Mouse (Mus musculus) v-Abl transformed pro-B cells (cell line): ENCODE measurements around the gene Pcsk6.

Experiments used
- in situ Hi-C, 2 experiments: fragments of 400-800 bp; cut with MboI; formaldehyde crosslinking; loops; one replicate each; pipeline ENCODE4 v1.15.1; 2025; ENCODE audit not compliant: unreplicated experiment in 2 of 2

Gene Pcsk6

GRCm38 (mm10) chr7:66046921-66047918 is 185.7 kb downstream of the Pcsk6 start:
- in situ Hi-C loops = no loop called here

GRCm38 (mm10) chr7:66047975-66048374 is 186.4 kb downstream of the Pcsk6 start:
- in situ Hi-C loops = no loop called here

DNA sequence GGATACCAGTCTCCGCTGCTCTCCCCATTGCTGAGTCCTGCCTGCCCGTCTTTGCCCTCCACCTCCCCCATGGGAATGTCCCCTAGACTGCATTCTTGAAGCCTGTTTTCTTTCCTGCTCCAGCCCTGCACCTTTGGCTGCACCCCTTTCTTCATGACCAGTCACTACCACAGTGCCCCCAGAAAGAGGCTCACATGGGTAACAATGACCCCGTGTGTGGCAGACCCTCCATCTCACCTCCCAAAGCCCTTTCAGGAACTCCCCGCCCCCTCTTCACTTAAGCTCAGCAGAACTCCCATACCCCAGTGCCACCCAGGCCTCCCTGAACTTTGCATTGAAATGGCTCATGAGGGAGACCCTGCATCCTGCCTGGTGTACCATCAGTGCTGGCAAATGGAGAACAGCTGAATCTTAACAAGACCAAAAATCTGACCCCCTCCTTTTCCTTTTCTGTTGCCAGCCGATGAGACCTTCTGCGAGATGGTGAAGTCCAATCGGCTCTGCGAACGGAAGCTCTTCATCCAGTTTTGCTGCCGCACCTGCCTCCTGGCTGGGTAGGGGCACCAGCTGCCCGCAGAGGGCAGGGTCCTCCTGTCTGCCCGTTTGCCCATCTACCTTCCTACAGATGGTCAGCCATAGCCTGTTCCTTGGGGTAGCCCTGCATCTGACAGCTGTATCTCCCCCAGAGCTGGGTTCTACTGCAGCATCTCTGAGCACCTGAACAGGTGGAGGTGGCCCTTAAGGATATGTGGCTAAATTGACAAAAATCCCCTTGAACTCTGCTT is 187.1 kb downstream of the Pcsk6 start:
- in situ Hi-C loops = no loop called here

DNA sequence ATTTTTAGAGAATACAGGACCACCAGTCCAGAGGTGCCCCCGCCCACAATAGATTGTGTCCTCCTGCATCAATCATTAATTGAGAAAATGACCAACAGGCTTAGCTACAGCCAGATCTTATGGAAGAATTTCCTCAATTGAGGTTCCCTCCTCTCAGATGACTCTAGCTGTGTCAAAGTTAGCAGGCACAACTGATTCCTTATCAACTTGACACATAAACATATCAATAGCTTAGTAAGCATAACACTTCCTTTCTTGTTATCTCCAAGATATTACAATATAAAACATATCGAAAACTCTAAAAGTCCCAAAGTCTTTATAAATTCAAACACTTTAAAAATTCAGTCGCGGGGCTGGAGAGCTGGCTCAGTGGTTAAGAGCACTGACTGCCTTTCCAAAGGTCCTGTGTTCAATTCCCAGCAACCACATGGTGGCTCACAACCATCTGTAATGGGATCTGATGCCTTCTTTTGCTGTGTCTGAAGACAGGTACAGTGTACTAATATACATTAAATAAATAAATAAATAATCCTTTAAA is 192.5 kb downstream of the Pcsk6 start:
- in situ Hi-C loops = loop anchor here (5.0 to 25.0 kb wide), 4 partner anchors 352 to 1667 kb away; partner anchors contain the start of genes Mcee (in 1 of the 2) and Mphosph10 (in 1 of the 2)

DNA sequence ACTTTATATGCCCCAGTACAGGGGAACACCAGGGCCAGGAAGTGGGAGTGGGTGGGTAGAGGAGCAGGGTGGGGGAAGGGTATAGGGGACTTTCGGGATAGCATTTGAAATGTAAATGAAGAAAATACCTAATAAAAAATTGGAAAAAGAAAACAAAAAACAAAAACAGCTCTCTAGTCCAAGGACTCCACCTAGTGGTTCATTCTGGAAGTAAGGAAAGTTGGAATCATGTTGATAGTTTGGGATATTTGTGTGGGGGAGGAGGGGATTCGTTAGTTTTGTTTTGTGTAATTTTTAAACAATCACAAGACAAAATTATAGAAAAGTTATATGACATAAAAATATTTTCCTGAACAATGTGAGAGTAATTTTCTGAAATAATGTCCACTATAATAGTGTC is 193.8 kb downstream of the Pcsk6 start:
- in situ Hi-C loops = loop anchor here (5.0 to 25.0 kb wide), 4 partner anchors 738 to 1668 kb away; partner anchors contain the start of genes Mcee (in 1 of the 2) and Mphosph10 (in 1 of the 2)

- in situ Hi-C loops = loop anchor here (5.0 to 25.0 kb wide), 4 partner anchors 741 to 1671 kb away; partner anchors contain the start of genes Mcee (in 1 of the 2) and Mphosph10 (in 1 of the 2)
Measured at GRCm38 (mm10) chr7:66058703-66059102, 197.2 kb downstream of the Pcsk6 start, which contains the start of gene Snrpa1. Gene Snrpa1, plus strand, starts transcription at chr7:66059003.

- in situ Hi-C loops = loop anchor here (10.0 to 25.0 kb wide), 3 partner anchors 1173 to 1673 kb away; partner anchors contain the start of genes Lrrc28 (in 1 of the 2), Mcee (in 1 of the 2), Mphosph10 (in 1 of the 2) and Ttc23 (in 1 of the 2)
Measured at GRCm38 (mm10) chr7:66060066-66060956, 198.8 kb downstream of the Pcsk6 start.

GRCm38 (mm10) chr7:66061057-66061456 is 199.5 kb downstream of the Pcsk6 start:
- in situ Hi-C loops = loop anchor here (10.0 to 25.0 kb wide), 3 partner anchors 1174 to 1674 kb away; partner anchors contain the start of genes Lrrc28 (in 1 of the 2), Mcee (in 1 of the 2), Mphosph10 (in 1 of the 2) and Ttc23 (in 1 of the 2)

- in situ Hi-C loops = loop anchor here (10.0 to 25.0 kb wide), 4 partner anchors 939 to 1692 kb away; partner anchors contain the start of genes Lrrc28 (in 1 of the 2) and Ttc23 (in 1 of the 2)
Measured at GRCm38 (mm10) chr7:66076411-66076810, 214.9 kb downstream of the Pcsk6 start.

- in situ Hi-C loops = loop anchor here (10.0 to 25.0 kb wide), 4 partner anchors 942 to 1695 kb away; partner anchors contain the start of genes Lrrc28 (in 1 of the 2) and Ttc23 (in 1 of the 2)
Measured at GRCm38 (mm10) chr7:66079364-66080230, 218.1 kb downstream of the Pcsk6 start, which contains the start of gene Selenos. Gene Selenos, plus strand, starts transcription at chr7:66079649.

GRCm38 (mm10) chr7:66080231-66080613 is 218.7 kb downstream of the Pcsk6 start:
- in situ Hi-C loops = loop anchor here (25.0 kb wide), 3 partner anchors 943 to 1557 kb away; partner anchors contain the start of genes Lrrc28 (in 1 of the 2) and Ttc23 (in 1 of the 2)

DNA sequence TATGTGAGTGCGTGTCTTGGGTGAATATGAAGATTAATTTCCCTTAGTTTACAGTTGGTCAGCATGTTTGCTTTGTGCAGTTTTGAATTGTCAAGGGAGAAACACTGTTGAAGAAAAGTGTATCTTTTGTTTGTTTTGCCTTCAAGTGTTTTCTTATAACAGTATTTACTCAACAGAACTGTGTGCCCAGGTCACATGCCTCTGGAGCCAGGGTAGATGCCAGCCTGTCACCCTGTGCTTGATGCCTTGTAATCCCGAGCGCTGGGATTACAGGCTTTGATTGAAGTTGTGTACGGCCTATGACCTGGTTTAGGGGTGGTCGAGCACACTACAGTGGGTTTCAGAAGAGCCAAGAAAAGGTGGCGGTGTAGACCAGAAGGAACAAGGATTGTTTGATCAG is 222.2 kb downstream of the Pcsk6 start:
- in situ Hi-C loops = loop anchor here (25.0 kb wide), 3 partner anchors 946 to 1554 kb away; partner anchors contain the start of genes Lrrc28 (in 1 of the 2) and Ttc23 (in 1 of the 2)

DNA sequence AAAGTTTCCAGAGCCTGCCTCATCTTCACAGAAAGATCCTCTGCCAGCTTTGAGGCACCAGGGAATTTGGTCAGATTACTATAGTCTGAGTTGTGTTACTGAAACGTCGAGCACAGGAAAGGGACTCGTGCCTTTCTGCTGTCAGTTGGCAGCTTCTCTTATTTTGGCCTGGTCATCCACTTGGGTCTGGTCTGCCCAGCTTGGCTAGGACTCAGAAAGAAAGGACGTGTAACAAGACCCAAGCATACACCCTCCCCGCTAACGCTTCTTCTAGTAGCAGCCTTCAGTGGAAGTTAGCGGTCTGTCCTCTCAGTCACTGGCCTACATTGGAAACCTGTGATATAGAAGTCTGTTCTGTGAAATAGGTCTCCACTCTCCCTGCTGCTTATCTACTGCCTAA is 223.0 kb downstream of the Pcsk6 start:
- in situ Hi-C loops = loop anchor here (25.0 kb wide), 3 partner anchors 947 to 1553 kb away; partner anchors contain the start of genes Lrrc28 (in 1 of the 2) and Ttc23 (in 1 of the 2)

GRCm38 (mm10) chr7:66087652-66088051 is 226.1 kb downstream of the Pcsk6 start:
- in situ Hi-C loops = loop anchor here (25.0 kb wide), 3 partner anchors 950 to 1550 kb away; partner anchors contain the start of genes Lrrc28 (in 1 of the 2) and Ttc23 (in 1 of the 2)

DNA sequence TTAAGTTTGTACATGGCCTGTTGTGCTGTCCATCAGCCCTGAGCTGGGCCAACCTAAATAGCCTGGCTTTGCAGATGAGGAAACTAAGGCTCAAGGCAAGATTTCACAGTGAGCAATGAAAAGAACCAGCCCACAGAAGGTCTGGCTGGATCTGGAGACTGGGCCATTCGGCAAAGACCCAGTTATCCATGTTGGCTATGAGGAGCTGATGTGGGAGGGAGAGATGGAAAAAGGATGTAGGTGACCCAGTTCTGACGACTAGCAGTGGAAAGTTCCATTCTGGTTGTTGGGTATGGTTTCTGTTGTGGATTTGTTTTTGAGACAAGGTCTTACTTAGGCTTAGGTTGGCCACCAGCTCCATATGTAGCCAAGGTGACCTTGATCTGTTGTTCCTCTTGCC is 226.5 kb downstream of the Pcsk6 start:
- in situ Hi-C loops = loop anchor here (25.0 kb wide), 3 partner anchors 951 to 1549 kb away; partner anchors contain the start of genes Lrrc28 (in 1 of the 2) and Ttc23 (in 1 of the 2)

DNA sequence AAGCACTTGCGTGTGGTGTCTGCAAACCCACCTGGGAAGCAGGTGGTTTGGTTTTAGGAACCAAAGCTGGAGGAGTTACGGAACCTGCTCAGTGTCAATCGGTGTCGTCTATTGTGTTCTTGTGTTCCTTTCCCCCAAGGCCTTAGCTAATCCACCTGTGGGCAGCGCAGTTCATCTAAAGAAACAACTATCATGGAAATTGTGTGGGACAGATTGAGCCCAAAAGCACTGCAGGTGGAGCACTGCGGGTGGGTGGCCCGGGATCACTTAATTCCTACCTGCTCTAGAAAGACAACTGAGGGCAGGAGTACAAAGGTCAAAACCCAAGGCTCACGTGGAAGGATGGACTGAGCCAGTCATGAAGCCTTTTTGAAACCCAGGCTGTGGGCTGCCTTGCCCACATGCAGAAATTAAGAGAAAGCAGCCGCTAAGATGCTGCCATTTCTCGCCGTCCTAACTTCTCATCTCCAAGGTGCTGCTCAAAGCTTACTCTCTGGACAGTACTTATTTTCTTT is 229.2 kb downstream of the Pcsk6 start:
- in situ Hi-C loops = loop anchor here (10.0 to 25.0 kb wide), 5 partner anchors 584 to 1547 kb away; partner anchors contain the start of genes Lrrc28 (in 1 of the 2) and Ttc23 (in 1 of the 2)

- in situ Hi-C loops = loop anchor here (10.0 to 25.0 kb wide), 5 partner anchors 583 to 1546 kb away; partner anchors contain the start of genes Lrrc28 (in 1 of the 2) and Ttc23 (in 1 of the 2)
Measured at GRCm38 (mm10) chr7:66091553-66091952, 230.0 kb downstream of the Pcsk6 start.
